Mouse (Mus musculus): ENCODE data around the gene Atp6v1d. TPM values are rescaled to one million over a fixed set of nuclear protein-coding genes. Genes with fewer than 3 reads are reported as not detected.

Atp6v1d gene
- 68.7 TPM for polyA plus RNA-seq (2012; fragmentation: generic; extraction: Trizol)

DNA sequence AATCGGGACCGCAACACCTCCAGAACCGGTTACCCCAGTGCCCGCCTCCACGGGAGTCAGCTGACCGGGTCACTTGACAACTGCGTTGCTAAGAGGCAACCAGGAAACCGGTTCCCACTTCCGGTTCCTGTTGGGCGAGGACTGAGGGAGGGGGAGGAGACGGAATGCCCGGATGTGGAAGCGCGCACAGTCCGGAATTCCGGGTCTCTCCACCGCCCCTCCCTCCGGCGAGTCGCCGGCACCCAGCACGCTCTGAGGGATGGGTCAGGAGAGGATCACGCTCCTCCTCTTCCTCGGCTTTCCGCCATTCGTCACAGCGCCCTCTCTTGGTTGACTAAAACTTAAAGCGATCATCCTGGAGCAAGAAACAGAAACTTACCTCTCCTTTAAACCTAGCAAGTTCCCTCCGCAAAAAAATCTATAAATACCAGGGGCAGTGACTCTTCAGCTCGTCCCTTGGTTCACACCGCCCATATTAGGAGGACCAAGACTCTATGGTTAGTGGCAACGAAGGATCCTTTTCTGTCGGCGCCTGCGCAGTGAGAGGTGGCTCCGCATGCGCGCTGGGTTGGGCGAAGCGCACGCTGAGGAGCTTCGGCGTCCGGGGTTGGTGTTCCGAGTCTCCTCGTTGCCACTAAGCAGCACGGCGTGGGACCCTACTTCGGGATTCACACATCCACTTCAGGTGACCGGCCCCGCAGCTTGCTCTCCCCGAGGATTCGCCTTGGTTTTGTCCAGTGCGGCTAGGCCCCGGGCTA is at the start of gene Atp6v1d, which contains the start of gene Eif2s1:
TSS of gene Atp6v1d (minus strand) at position 143 of the 758 bp plus-strand sequence.
TSS of gene Eif2s1 (plus strand) at position 324 of the 758 bp plus-strand sequence.
- H3K4me2 ChIP-seq (ENCODE audit: low read depth), result peak within 1 kb of the TSS; percentile 97
- peak within 1 kb of the TSS; percentile 33 for H3ac ChIP-seq (ENCODE audit: control insufficient read depth, insufficient read length)
- H3K4me3 ChIP-seq, result peak within 1 kb of the TSS; percentile 95
- H3K36me3 ChIP-seq (ENCODE audit: control insufficient read depth, insufficient read depth), result peaks cover 8% of the 10 kb centered on the region
- TF ChIP-seq MAX (IDR thresholded peaks at IDR 0.05; ENCODE audit: low read depth), result no peak
- TF ChIP-seq POLR2A (IDR thresholded peaks at IDR 0.05; ENCODE audit: insufficient read length, low read depth), result peak; percentile 96
- no peak for TF ChIP-seq REST (IDR thresholded peaks at IDR 0.05; ENCODE audit: insufficient read depth, insufficient read length)
- peak; percentile 97 for TF ChIP-seq USF1 (IDR thresholded peaks at IDR 0.05; ENCODE audit: low read depth)
- TF ChIP-seq MYOG (IDR thresholded peaks at IDR 0.05; ENCODE audit: control insufficient read depth in 1 of 3, insufficient read depth in 1 of 3, insufficient read length in 2 of 3, low read depth in 2 of 3), result peak in 1 of 3 experiments; percentile 19
- TF ChIP-seq POLR2AphosphoS2 (IDR thresholded peaks at IDR 0.05; ENCODE audit: insufficient read length, low read depth), result peak; percentile 97
- peaks cover 85% of the 10 kb centered on the region for H3K79me2 ChIP-seq (ENCODE audit: control insufficient read depth, insufficient read depth)
- H3K27me3 ChIP-seq (ENCODE audit: control insufficient read depth, insufficient read depth, insufficient read length), result no peaks in the 10 kb centered on the region

DNA sequence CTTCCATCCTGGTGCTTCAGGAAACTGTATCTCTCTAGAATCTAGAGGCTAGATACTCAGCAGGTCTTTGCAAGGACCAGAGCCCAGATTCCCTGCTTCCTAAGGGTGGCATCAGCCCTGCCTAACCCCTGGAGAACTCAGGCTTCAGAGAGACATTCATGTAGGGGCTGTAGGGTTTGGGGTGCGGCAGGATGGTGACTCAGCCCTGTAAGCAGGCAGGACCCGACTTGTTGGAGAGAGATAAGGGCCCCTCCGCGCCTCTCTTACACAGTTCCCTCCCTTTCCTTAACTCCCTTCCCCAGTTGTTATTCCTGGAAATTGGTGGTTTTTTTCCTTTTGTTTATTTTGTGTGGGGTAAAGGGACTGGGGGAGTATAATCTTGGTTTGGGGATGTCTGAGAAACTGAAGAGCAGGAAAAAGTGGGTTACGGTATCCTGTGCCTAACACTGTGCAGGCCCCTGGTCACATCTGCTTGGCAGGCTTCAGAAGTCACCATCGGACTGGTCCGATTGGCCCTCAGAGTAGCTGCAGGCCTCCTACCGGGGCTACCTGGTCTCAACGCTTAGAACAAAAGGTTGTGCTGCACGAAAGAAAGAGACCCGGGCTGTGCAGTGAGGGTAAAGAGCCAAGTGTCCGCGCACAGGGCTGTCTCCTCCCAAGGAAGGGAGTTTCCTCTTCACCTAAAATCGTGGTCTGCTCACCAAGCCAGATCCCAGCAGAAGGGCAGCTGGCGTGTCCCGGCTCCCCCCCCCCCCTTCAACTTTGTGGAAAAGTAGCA is 49.4 kb upstream of the Atp6v1d start:
- H3K79me2 ChIP-seq (ENCODE audit: control insufficient read depth, insufficient read depth), result no peaks in the 10 kb centered on the region
- peak overlapping the region; percentile 37 for H3K4me3 ChIP-seq
- no peaks in the 10 kb centered on the region for H3K36me3 ChIP-seq (ENCODE audit: control insufficient read depth, insufficient read depth)
- peak overlapping the region; percentile 97 for H3K4me2 ChIP-seq (ENCODE audit: low read depth)
- no peaks in the 10 kb centered on the region for H3K27me3 ChIP-seq (ENCODE audit: control insufficient read depth, insufficient read depth, insufficient read length)
- TF ChIP-seq MYOD1 (IDR thresholded peaks at IDR 0.05; ENCODE audit: control insufficient read depth in 1 of 3, insufficient read length in 2 of 3, low read depth in 2 of 3), result no peak
- TF ChIP-seq REST (IDR thresholded peaks at IDR 0.05; ENCODE audit: insufficient read depth, insufficient read length), result no peak
- TF ChIP-seq MYOG (IDR thresholded peaks at IDR 0.05; ENCODE audit: control insufficient read depth in 1 of 3, insufficient read depth in 1 of 3, insufficient read length in 2 of 3, low read depth in 2 of 3), result no peak
- no peak for TF ChIP-seq POLR2A (IDR thresholded peaks at IDR 0.05; ENCODE audit: insufficient read length, low read depth)
- H3ac ChIP-seq (ENCODE audit: control insufficient read depth, insufficient read length), result no peak overlapping the region

DNA sequence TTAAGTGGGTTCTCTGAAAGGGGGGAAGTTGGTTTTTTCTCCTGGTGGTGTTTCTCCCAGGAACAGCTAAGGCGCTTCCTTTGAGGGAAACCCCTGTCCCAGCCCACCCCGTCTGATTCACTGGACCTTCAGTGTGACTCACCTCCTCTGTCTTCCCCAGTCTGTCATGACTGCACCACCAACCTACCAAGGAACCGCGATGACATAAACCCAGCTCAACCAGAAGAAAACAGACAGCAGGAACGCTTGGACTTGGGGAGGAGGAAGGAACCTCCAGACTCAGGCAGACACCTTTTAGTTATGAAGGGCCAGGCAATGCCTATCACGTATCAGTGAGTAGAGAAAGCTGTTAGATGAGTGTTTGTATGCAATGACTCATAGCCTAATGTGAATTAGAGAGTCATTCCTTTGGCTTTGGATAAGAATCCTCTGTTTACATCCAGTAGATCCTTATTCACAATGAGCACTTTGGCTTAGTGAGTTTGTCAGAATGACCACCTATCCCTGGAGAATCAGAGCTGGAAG is 46.7 kb upstream of the Atp6v1d start:
- no peak overlapping the region for H3K4me3 ChIP-seq
- H3K36me3 ChIP-seq (ENCODE audit: control insufficient read depth, insufficient read depth), result no peaks in the 10 kb centered on the region
- H3ac ChIP-seq (ENCODE audit: control insufficient read depth, insufficient read length), result no peak overlapping the region
- peak overlapping the region; percentile 78 for H3K4me2 ChIP-seq (ENCODE audit: low read depth)
- H3K79me2 ChIP-seq (ENCODE audit: control insufficient read depth, insufficient read depth), result no peaks in the 10 kb centered on the region
- TF ChIP-seq SRF (IDR thresholded peaks at IDR 0.05; ENCODE audit: control insufficient read depth, insufficient read length, low read depth) (no peak), TCF3 (IDR thresholded peaks at IDR 0.05; ENCODE audit: insufficient read length, low read depth) (no peak), MYOD1 (IDR thresholded peaks at IDR 0.05; ENCODE audit: control insufficient read depth in 1 of 3, insufficient read length in 2 of 3, low read depth in 2 of 3) (no peak), TCF12 (IDR thresholded peaks at IDR 0.05; ENCODE audit: insufficient read depth, poor library complexity, severe bottlenecking) (no peak), REST (IDR thresholded peaks at IDR 0.05; ENCODE audit: insufficient read depth, insufficient read length) (no peak), MYOG (IDR thresholded peaks at IDR 0.05; ENCODE audit: control insufficient read depth in 1 of 3, insufficient read depth in 1 of 3, insufficient read length in 2 of 3, low read depth in 2 of 3) (no peak), POLR2AphosphoS2 (IDR thresholded peaks at IDR 0.05; ENCODE audit: insufficient read length, low read depth) (no peak), MAX (IDR thresholded peaks at IDR 0.05; ENCODE audit: low read depth) (no peak), USF1 (IDR thresholded peaks at IDR 0.05; ENCODE audit: low read depth) (no peak), CEBPB (IDR thresholded peaks at IDR 0.05; ENCODE audit: insufficient read depth, poor library complexity, severe bottlenecking) (no peak), POLR2A (IDR thresholded peaks at IDR 0.05; ENCODE audit: insufficient read length, low read depth) (no peak), E2F4 (IDR thresholded peaks at IDR 0.05; ENCODE audit: insufficient read depth) (no peak)
- H3K27me3 ChIP-seq (ENCODE audit: control insufficient read depth, insufficient read depth, insufficient read length), result no peaks in the 10 kb centered on the region

DNA sequence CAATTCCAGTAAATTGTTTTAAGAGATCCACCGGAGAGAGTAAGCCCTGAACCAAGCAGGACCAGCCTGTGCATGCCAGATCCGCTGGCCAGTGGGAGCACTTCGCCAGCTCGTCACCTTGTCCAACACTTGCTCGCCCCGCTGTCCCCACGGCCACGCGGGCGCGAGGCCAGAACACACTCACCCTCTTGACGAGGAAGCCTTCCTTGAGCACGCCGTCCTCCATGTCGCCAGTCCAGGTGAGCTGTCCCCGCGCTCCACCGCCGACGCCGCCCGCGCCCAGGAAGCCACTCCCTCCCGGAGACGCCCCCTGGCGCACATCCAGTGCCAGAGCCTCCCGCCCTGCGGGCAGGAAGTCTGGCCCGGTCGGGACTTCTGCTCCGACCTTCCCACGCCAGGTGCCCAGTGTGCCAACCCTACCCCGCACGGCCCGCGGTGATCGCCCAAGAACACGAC is 45.3 kb upstream of the Atp6v1d start, which contains the start of gene Plek2:
TSS of gene Plek2 (minus strand) at position 258 of the 456 bp plus-strand sequence.
- H3K36me3 ChIP-seq (ENCODE audit: control insufficient read depth, insufficient read depth), result no peaks in the 10 kb centered on the region
- H3ac ChIP-seq (ENCODE audit: control insufficient read depth, insufficient read length), result no peak within 1 kb of the TSS
- TF ChIP-seq E2F4 (IDR thresholded peaks at IDR 0.05; ENCODE audit: insufficient read depth) (no peak), TCF12 (IDR thresholded peaks at IDR 0.05; ENCODE audit: insufficient read depth, poor library complexity, severe bottlenecking) (no peak), POLR2AphosphoS2 (IDR thresholded peaks at IDR 0.05; ENCODE audit: insufficient read length, low read depth) (no peak), USF1 (IDR thresholded peaks at IDR 0.05; ENCODE audit: low read depth) (no peak), SRF (IDR thresholded peaks at IDR 0.05; ENCODE audit: control insufficient read depth, insufficient read length, low read depth) (no peak), TCF3 (IDR thresholded peaks at IDR 0.05; ENCODE audit: insufficient read length, low read depth) (no peak), MAX (IDR thresholded peaks at IDR 0.05; ENCODE audit: low read depth) (no peak), REST (IDR thresholded peaks at IDR 0.05; ENCODE audit: insufficient read depth, insufficient read length) (no peak), CEBPB (IDR thresholded peaks at IDR 0.05; ENCODE audit: insufficient read depth, poor library complexity, severe bottlenecking) (no peak), MYOD1 (IDR thresholded peaks at IDR 0.05; ENCODE audit: control insufficient read depth in 1 of 3, insufficient read length in 2 of 3, low read depth in 2 of 3) (no peak), MYOG (IDR thresholded peaks at IDR 0.05; ENCODE audit: control insufficient read depth in 1 of 3, insufficient read depth in 1 of 3, insufficient read length in 2 of 3, low read depth in 2 of 3) (no peak), POLR2A (IDR thresholded peaks at IDR 0.05; ENCODE audit: insufficient read length, low read depth) (no peak)
- peak within 1 kb of the TSS; percentile 7 for H3K4me3 ChIP-seq
- H3K4me2 ChIP-seq (ENCODE audit: low read depth), result peak within 1 kb of the TSS; percentile 78
- H3K79me2 ChIP-seq (ENCODE audit: control insufficient read depth, insufficient read depth), result no peaks in the 10 kb centered on the region
- H3K27me3 ChIP-seq (ENCODE audit: control insufficient read depth, insufficient read depth, insufficient read length), result no peaks in the 10 kb centered on the region
